Mouse (Mus musculus): ENCODE measurements around the gene Gngt2. TPM values are rescaled to one million over a fixed set of nuclear protein-coding genes. Genes with fewer than 3 reads are reported as not detected.

Gene Gngt2
- 167 and 176 TPM in 2 replicates for polyA plus RNA-seq (2012; ENCODE audit: insufficient read depth, insufficient read length, missing spikeins)

DNA sequence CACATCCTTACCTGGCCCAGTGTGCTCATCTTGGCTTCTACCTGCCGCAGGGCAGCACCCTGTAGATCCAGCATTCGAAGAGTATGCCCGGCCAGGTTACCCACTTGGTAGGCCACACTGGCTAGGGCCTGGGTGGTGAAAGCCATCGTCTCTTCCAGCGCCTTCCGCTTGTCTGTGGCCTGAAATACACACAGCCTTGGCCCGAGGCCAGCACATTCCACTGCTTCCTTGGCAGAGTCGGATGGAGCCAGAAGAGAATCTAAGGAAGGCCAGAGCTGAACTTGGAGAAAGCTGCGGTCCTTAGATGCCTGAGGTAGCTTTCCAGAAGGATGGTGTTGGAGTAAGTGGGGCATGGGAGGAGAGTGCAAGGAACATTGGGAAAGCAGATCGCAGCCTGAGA, at the start of gene Gngt2:
TSS of gene Gngt2 (plus strand) at position 158 of the 400 bp plus-strand sequence.
- Histone ChIP-seq H3K27ac (ENCODE audit: insufficient read depth, low read depth, low read length) (no peak within 1 kb of the TSS), H3K4me3 (ENCODE audit: insufficient read depth, low read length) (no peak within 1 kb of the TSS), H3K4me1 (ENCODE audit: control insufficient read depth, insufficient read depth, low read length) (peaks cover 61% of the 10 kb centered on the region)
- no peak for TF ChIP-seq CTCF (IDR thresholded peaks at IDR 0.05; ENCODE audit: low read depth, low read length)
- no peak for TF ChIP-seq POLR2A (IDR thresholded peaks at IDR 0.05; ENCODE audit: borderline replicate concordance, low read depth, low read length)

DNA sequence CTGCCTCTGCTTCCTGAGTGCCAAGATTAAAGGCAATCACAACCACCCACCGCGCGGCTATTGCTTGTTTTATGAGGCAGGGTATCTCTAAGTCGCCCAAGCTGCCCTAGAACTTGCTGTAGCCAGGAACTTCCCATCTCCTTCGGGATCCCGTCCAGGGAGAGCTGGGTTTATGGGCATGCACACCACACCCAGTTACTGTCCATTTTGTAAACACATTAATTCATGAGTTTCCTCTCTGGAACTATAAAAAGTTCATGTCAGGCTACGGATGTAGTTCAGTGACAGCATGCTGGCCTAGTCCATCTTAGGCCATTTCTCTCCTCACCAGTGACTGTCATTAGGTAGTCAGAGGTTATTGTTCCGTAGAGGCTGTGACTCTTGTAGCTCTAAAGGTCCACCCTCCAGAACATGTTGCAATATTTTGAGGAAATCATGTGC, 47.5 kb upstream of the Gngt2 start:
- no peak overlapping the region for H3K4me3 ChIP-seq (ENCODE audit: insufficient read depth, low read length)
- H3K27ac ChIP-seq (ENCODE audit: insufficient read depth, low read depth, low read length) = no peak overlapping the region
- H3K4me1 ChIP-seq (ENCODE audit: control insufficient read depth, insufficient read depth, low read length) = peaks cover 8% of the 10 kb centered on the region
- TF ChIP-seq POLR2A (IDR thresholded peaks at IDR 0.05; ENCODE audit: borderline replicate concordance, low read depth, low read length) = no peak
- TF ChIP-seq CTCF (IDR thresholded peaks at IDR 0.05; ENCODE audit: low read depth, low read length) = no peak

GRCm38 (mm10) chr11:95791787-95792186, 45.2 kb upstream of the Gngt2 start:
- Histone ChIP-seq H3K4me1 (ENCODE audit: control insufficient read depth, insufficient read depth, low read length) (peaks cover 23% of the 10 kb centered on the region), H3K4me3 (ENCODE audit: insufficient read depth, low read length) (no peak overlapping the region), H3K27ac (ENCODE audit: insufficient read depth, low read depth, low read length) (no peak overlapping the region)
- TF ChIP-seq POLR2A (IDR thresholded peaks at IDR 0.05; ENCODE audit: borderline replicate concordance, low read depth, low read length) (no peak), CTCF (IDR thresholded peaks at IDR 0.05; ENCODE audit: low read depth, low read length) (no peak)

GRCm38 (mm10) chr11:95792950-95793509, 44.0 kb upstream of the Gngt2 start:
- TF ChIP-seq CTCF (IDR thresholded peaks at IDR 0.05; ENCODE audit: low read depth, low read length) = no peak
- no peak for TF ChIP-seq POLR2A (IDR thresholded peaks at IDR 0.05; ENCODE audit: borderline replicate concordance, low read depth, low read length)
- Histone ChIP-seq H3K4me3 (ENCODE audit: insufficient read depth, low read length) (no peak overlapping the region), H3K27ac (ENCODE audit: insufficient read depth, low read depth, low read length) (no peak overlapping the region), H3K4me1 (ENCODE audit: control insufficient read depth, insufficient read depth, low read length) (peaks cover 23% of the 10 kb centered on the region)

GRCm38 (mm10) chr11:95794201-95794600, 42.8 kb upstream of the Gngt2 start:
- Histone ChIP-seq H3K4me1 (ENCODE audit: control insufficient read depth, insufficient read depth, low read length) (peaks cover 22% of the 10 kb centered on the region), H3K27ac (ENCODE audit: insufficient read depth, low read depth, low read length) (no peak overlapping the region), H3K4me3 (ENCODE audit: insufficient read depth, low read length) (no peak overlapping the region)
- TF ChIP-seq CTCF (IDR thresholded peaks at IDR 0.05; ENCODE audit: low read depth, low read length) (no peak), POLR2A (IDR thresholded peaks at IDR 0.05; ENCODE audit: borderline replicate concordance, low read depth, low read length) (no peak)

- TF ChIP-seq CTCF (IDR thresholded peaks at IDR 0.05; ENCODE audit: low read depth, low read length) = no peak
- TF ChIP-seq POLR2A (IDR thresholded peaks at IDR 0.05; ENCODE audit: borderline replicate concordance, low read depth, low read length) = no peak
- Histone ChIP-seq H3K27ac (ENCODE audit: insufficient read depth, low read depth, low read length) (no peak overlapping the region), H3K4me3 (ENCODE audit: insufficient read depth, low read length) (no peak overlapping the region), H3K4me1 (ENCODE audit: control insufficient read depth, insufficient read depth, low read length) (peaks cover 18% of the 10 kb centered on the region)
Observed at GRCm38 (mm10) chr11:95795582-95795981, 41.4 kb upstream of the Gngt2 start.

- Histone ChIP-seq H3K4me1 (ENCODE audit: control insufficient read depth, insufficient read depth, low read length) (peaks cover 20% of the 10 kb centered on the region), H3K4me3 (ENCODE audit: insufficient read depth, low read length) (no peak overlapping the region), H3K27ac (ENCODE audit: insufficient read depth, low read depth, low read length) (no peak overlapping the region)
- no peak for TF ChIP-seq CTCF (IDR thresholded peaks at IDR 0.05; ENCODE audit: low read depth, low read length)
- no peak for TF ChIP-seq POLR2A (IDR thresholded peaks at IDR 0.05; ENCODE audit: borderline replicate concordance, low read depth, low read length)
Observed at GRCm38 (mm10) chr11:95805010-95805409, 32.0 kb upstream of the Gngt2 start.

- no peak overlapping the region for H3K27ac ChIP-seq (ENCODE audit: insufficient read depth, low read depth, low read length)
- TF ChIP-seq POLR2A (IDR thresholded peaks at IDR 0.05; ENCODE audit: borderline replicate concordance, low read depth, low read length) (no peak), CTCF (IDR thresholded peaks at IDR 0.05; ENCODE audit: low read depth, low read length) (no peak)
- no peak overlapping the region for H3K4me3 ChIP-seq (ENCODE audit: insufficient read depth, low read length)
- peaks cover 19% of the 10 kb centered on the region for H3K4me1 ChIP-seq (ENCODE audit: control insufficient read depth, insufficient read depth, low read length)
Observed at GRCm38 (mm10) chr11:95805527-95805926, 31.5 kb upstream of the Gngt2 start.

DNA sequence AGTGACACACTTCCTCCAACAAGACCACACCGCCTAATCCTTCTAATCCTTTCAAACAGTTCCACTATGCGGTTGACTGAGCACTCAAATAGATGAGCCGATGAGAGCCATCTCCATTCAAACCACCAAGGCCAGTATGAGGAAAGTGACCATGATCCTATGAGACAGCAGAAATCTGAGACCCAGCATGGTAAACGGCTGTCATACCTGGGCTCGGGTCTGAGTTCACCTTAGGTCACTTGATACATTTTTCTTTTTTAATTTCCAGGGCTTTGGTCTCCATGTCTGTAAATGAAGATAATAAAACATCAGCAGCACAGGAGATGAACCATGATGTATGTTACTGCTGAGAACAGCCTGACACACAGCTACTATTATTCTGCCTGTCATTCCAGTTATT, 29.1 kb upstream of the Gngt2 start:
- TF ChIP-seq CTCF (IDR thresholded peaks at IDR 0.05; ENCODE audit: low read depth, low read length) = no peak
- TF ChIP-seq POLR2A (IDR thresholded peaks at IDR 0.05; ENCODE audit: borderline replicate concordance, low read depth, low read length) = no peak
- Histone ChIP-seq H3K4me3 (ENCODE audit: insufficient read depth, low read length) (no peak overlapping the region), H3K27ac (ENCODE audit: insufficient read depth, low read depth, low read length) (no peak overlapping the region), H3K4me1 (ENCODE audit: control insufficient read depth, insufficient read depth, low read length) (peaks cover 23% of the 10 kb centered on the region)

GRCm38 (mm10) chr11:95808448-95809011, 28.5 kb upstream of the Gngt2 start:
- no peak for TF ChIP-seq CTCF (IDR thresholded peaks at IDR 0.05; ENCODE audit: low read depth, low read length)
- TF ChIP-seq POLR2A (IDR thresholded peaks at IDR 0.05; ENCODE audit: borderline replicate concordance, low read depth, low read length) = no peak
- Histone ChIP-seq H3K27ac (ENCODE audit: insufficient read depth, low read depth, low read length) (no peak overlapping the region), H3K4me3 (ENCODE audit: insufficient read depth, low read length) (no peak overlapping the region), H3K4me1 (ENCODE audit: control insufficient read depth, insufficient read depth, low read length) (peaks cover 23% of the 10 kb centered on the region)

Data from bone marrow macrophage, adult 2 months (primary cell).